Mouse (Mus musculus) heart, postnatal 25 days (tissue): ENCODE data around the gene Plekha4. TPM values are rescaled to one million over a fixed set of nuclear protein-coding genes. Genes with fewer than 3 reads are reported as not detected.

Experiments used
- DNase-seq: peaks from one replicate; pipeline ENCODE4 v3.0.0; 2022; ENCODE audit warnings: low spot score
- intact Hi-C: fragments of 180-260 bp; cut with DNase I; formaldehyde crosslinking; loops from one replicate; pipeline ENCODE4 v1.15.1; 2025
- total RNA-seq, 2 experiments: library from RNA; stranded (reverse); gene quantifications; 2 replicates each; pipeline ENCODE4 v1.2.3; 2021

The Plekha4 gene
- total RNA-seq, 2 experiments from 2014 or later, result 2.2 to 4.7 TPM

DNA sequence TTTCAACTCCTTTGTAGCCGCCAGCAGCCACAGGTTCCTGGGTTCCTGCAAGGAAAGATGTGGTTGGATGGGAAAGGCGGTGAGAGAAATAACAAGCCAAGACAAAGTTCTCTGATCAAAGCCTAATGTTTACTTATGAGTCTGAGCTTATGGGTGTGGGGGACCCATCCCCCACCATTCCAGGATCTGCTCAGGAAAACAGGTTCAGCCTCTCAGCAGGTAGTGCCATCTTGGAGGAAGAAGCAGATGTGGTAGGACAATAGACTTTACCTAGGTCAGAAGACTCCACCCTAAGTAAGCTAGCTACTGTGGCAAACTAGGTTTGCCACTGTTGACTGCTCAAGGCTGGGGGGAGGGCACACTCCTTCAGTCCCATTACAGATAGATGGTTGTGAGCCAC, 38.7 kb downstream of the Plekha4 start:
- DNase-seq, result no peak
- intact Hi-C loops, result no loop called here

DNA sequence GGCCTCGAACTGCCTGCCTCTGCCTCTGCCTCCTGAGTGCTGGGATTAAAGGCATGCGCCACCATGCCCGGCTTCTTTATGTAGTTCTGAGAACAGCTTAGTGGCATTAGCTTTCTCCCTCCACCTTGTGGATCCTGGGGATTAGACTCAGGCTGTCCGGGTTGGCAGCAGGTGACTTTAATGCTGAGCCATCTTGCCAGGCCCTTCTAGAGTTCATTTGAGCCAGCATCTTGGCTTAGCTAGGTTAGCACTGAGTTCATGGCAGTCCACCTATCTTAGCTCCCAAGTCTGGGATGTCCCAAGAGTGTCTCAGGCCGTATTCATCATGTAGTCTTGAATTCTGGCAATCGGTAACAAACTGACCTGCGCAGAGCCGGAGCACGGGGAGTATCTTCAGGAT, 39.3 kb downstream of the Plekha4 start:
- no peak for DNase-seq
- intact Hi-C loops, result no loop called here

DNA sequence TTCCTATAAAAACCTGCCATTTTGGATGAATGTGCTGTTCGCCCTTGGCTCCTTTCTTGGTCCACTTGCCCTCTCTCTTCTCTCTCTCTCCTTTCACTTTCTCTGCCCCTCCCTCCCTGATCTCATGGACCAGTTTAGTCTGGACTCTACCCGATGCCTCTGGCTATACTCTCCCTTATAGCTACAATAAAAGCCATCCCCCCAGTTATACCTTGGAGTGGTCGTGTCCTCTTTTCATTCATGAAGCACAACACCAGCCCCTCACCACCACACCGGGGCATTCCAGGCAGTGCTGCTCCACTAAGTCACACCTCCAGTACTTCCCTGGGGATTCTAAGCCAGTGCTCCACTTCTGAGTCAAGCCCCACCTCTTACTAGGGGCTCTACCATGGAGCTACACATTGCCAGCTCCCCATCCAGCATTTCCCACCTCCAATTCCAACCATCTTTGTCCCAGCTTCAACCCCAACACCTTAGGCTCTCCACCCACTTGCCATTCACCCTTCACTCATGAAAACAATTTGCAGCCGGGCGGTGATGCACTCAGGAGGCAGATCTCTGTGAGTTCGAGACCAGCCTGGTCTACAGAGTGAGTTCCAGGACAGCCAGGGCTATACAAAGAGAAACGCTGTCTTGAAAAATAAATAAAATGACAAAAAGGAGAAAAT, 41.1 kb downstream of the Plekha4 start:
- DNase-seq, result no peak

DNA sequence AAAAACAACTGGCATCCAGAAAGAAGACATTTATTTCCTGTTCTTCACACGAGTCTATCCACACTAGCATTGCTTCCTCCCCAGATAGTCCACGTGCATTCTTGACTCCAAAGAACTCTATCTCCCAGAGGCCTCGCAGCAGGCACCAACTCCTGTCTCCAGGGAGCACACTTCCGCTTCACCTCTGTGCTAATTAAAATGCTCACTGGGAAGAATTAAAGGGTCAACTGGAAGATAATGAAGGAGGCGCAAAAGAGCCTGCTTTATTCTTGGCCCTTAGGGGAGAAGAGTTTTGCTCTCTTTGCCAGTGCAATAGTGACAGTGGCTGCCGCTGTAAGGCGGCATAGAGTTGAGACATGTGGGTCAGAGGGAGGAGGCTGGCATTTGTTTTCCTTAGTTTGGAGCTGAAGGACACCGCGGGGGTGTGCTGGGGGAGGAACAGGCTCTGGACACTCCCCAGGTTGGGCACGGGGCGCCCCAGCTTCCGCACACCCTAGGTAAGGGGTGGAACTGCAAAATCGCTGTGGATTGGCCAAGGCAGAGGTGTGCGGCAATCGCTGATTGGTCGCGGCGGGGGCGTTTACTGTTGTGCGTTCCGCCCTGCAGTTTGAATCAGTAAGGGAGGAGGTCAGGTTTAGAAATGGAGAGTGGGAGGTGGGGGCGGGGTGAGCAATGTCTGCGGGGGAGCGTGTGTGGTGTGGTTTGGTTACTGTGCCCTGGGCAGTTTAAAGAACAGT, 41.8 kb downstream of the Plekha4 start:
- DNase-seq, result peak; percentile 85
- intact Hi-C loops, result no loop called here

More for the DNA sequence above, 41.1 kb downstream of the Plekha4 start:
- intact Hi-C loops, result no loop called here

DNA sequence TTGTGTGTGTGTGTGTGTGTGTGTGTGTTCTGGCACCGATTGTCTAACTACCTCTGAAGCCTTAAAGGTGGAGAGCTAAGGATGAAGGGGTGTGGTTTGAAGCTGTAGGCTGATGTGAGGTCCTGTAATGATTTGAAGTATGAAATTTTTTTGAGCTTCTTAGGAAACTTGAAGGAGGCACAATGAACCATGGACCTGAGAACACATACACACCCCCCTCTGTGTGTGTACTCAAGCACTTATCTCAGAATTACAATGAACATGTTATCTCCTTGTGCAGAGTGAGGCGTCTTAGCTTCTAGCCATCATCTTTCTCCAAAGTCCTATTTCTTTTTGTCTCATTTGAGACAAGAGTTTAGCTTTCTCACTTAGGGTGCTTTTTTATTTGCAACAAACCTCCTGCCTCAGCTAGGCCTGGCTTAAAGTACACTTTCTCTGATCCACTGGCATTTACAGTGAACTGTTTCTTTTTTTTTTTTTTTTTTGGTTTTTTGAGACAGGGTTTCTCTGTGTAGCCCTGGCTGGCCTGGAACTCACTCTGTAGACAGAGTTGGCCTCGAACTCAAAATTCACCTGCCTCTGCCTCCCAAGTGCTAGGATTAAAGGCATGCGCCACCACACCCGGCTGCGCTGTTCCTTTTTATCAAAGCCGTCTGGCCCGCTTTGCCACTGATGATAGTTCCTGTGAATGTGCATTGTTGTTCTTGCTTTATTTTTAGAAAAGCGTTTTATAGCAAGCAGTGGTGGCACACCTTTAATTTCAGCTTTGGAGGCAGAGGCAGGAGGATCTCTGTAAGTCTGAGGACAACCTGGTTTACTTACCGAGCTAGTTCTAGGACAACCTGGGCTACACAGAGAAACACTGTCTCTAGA, 42.7 kb downstream of the Plekha4 start:
- DNase-seq, result no peak
- intact Hi-C loops, result no loop called here

DNA sequence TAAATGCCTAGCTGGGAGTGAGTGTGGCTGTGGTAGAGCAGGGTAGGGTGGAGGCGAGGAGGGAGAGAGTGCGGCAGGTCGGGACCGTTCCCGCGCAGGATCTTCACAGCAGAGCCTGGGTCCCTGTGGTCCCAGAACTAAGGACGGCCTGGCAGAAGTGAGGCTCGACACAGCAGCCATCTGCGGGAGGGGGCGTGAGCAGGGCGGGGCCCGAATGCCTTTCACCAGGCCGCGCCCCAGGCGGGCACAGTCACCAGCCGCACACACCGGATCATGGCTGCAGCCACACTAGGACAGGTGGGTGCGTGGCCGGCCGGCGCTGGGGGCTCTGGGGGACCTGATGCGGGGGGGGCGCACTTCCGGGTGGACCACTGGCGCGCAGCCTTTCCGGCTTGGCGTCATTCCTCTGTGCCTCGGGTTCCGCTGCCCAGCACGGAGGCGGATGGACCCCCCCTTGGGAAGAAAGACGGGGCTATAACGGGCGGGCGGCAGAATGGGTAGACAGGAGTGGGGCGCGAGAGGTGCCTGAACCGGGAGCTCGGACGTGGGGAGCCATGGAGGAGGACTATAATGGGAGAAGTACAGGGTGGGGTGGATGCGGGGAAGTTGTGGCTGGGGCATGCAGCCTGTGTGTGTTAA, 44.1 kb downstream of the Plekha4 start, which contains the start of gene Bcat2:
Bcat2 (plus strand) TSS at position 51 of the 639 bp plus-strand sequence.
- peak; percentile 57 for DNase-seq
- intact Hi-C loops, result no loop called here

DNA sequence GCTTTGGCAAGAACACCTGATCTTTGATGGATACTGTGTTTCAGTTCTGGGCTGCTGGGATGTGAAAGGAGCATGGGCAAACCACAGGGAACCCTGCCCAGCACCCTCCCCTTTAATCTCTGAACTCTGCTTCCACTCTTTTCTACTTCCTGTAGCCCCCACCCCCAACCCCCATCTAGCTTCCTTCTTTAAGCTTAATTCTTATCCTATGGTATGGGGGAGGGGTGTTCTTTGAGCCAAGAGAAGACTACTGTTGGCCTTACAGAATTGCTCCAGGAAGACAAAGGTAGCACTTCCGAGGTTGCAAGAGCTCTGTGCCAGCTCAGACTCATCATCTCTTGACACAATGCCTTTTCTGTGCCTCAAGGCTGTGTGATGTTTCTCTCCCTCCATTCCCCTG, 45.8 kb downstream of the Plekha4 start:
- intact Hi-C loops, result no loop called here
- DNase-seq, result no peak

DNA sequence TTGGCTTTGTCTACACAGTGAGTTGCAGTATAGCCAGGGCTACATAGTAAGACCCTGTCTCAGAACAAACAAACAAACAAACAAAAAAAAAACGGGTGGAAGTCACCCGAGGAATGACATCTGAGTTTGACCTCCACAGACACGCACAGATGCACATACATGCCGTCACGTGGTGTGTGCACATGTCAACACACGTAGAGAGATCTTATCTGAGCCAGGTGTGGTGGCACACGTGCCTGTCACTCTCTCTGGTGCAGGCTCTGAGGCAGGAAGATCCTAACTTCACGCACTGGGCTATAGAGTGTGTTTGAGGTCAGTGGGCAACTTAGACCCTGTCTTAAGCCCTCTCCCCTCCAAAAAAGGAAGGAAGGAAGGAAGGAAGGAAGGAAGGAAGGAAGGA, 47.8 kb downstream of the Plekha4 start:
- no peak for DNase-seq
- intact Hi-C loops, result no loop called here

DNA sequence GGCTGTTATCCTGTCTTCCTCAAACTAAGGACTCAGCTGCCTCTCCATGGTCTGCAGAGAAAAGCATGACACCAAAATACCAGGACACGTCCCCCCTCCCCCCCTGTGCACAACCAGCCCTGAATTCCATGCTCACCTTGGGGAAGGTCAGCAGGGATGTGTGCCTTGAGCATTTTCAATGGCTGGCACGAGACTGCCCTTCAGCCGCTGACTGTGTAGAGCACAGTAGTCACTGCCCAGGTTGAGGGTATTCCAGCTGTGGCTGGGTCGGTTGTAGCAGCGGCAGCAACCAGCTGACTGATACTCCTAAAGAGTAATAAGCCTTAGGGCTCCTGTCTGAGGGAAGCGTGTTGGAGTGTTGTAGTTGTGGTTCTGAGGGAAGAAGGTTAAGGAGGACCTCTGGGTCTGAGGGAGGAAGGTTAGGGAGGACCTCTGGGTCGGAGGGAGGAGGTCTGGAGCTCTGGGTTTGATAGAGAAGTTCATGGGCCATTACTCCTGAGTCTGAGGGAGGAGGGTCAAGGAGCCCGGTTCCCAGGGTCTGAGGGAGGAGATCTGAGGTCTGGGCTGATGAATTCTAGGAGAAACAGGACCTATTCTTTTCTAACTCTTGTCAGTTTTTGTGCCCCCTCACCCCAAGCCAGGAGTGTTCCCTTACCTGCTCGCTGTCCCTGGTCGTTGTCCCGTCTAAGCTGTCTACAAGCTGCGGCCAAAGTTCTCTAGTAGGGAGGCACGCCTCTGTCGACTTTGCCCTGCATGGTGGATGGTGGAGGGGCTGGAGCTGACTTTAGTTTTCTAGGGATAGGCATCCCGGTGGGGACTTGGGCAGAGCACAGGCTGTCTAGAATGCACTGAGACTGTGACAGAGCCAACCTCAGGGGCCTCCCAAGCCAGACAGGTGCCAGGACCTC, 48.6 kb downstream of the Plekha4 start:
- no peak for DNase-seq

DNA sequence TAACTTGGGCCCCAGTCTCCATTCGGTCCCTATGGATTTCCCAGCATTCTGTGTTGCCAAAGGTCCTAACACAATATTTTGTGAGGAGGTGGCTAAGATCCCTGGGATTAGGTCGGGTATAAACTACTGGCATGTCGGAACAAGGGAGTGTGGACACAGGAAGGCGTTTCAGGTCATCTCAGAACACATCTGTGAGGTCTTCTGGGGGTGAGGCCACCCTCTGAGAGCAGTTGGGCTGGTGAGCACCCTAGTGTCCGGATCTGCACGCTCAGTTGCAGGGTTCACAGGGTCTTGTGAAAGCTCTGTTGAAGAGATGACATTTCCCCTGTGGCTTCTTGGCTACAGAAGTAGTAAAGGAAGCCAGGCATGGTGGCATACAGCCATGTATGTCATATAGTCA, 59.8 kb downstream of the Plekha4 start:
- intact Hi-C loops, result no loop called here
- DNase-seq, result no peak

More for the DNA sequence above, 48.6 kb downstream of the Plekha4 start:
- intact Hi-C loops, result no loop called here

DNA sequence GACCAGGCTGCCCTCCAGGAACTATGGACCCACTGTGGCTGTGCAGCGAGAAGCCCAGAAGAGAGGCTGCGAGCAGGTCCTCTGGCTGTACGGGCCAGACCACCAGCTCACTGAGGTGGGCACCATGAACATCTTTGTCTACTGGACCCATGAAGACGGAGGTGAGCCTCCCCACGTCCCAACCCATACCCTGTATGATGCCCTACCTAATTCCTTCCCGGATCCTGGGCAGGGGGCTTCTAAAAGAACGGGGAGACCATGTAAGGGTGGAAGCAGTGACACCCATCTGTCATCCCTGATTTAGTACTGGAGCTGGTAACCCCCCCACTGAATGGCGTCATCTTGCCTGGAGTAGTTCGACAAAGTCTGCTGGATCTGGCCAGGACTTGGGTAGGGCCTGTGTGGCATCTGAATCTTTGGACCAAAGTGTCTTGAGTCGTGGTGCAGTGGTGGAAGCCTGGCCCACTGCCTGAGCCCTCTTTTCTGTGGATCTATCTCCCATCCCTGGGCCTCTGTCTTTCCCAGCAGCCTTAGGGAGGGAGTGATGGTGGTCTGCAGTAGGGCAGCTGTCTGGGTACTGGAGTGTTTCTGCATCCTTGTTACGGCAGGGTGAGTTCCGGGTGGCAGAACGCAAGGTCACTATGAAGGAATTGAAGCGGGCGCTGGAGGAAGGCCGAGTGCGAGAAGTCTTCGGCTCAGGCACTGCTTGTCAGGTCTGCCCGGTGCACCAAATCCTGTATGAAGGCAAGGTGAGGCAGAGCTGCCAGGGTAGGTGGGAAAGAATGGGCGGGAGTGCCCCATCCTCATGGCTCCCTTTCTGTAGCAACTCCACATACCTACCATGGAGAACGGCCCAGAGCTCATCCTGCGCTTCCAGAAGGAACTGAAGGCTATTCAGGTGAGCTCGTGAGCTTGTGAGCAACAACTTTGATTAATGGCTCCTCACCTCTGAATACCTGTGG, 61.8 kb downstream of the Plekha4 start:
- intact Hi-C loops, result no loop called here
- DNase-seq, result no peak

DNA sequence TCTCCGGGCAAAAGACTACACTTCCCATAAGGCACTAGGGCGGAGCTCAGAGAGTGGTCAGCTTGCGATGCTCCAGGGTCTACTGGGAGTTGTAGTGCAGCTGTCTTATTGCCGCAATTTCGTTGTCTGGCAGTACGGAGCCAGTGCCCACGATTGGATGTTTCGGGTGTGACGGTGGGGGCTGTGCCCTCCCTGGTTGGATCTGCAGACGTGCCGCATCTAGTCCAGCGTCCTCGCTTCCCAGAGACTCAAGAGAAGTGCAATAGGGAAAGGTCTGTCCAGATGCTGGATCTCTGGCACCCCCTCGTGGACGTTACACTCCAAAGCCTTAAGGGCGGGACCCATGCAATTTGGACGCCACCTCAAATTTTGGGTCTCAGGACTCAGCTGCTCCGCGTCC, 63.0 kb downstream of the Plekha4 start:
- peak; percentile 96 for DNase-seq
- intact Hi-C loops, result no loop called here

DNA sequence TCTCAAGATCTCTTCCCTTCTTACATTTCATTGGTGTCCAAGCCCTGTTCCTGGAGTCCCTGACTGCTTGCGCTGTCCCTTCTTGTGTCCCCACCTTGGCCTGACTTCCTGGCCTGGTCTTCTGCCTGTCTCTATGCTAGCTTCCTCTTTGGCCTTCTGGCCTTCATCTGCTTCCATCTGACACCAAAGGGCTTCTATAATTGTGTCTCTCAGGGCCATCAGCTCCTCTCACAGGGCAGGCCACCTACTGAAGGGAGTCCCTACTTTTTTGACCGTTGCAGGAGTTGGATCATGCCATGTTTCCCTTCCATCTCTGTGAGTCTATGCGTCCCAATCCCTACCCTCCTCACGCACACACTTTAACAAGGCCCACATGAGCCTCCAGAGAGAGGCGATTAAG, 63.8 kb downstream of the Plekha4 start:
- no peak for DNase-seq
- intact Hi-C loops, result no loop called here

DNA sequence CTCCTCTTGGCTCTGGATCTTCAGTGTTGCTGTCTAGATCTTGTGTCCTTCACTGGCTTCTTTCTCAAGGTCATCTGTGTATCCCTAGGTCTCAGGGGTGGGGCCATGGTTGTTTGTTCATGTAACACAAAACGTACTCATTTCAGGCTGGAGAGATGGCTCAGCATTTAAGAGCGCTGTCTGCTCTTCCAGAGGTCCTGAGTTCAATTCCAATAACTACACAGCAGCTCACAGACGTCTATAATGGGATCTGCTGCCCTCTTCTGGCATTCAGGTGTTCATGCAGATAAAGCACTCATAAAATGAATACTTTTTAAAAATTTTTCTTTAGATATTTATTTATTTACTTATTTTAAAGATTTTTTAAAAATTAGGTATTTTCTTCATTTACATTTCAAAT, 64.7 kb downstream of the Plekha4 start:
- intact Hi-C loops, result no loop called here
- DNase-seq, result no peak

DNA sequence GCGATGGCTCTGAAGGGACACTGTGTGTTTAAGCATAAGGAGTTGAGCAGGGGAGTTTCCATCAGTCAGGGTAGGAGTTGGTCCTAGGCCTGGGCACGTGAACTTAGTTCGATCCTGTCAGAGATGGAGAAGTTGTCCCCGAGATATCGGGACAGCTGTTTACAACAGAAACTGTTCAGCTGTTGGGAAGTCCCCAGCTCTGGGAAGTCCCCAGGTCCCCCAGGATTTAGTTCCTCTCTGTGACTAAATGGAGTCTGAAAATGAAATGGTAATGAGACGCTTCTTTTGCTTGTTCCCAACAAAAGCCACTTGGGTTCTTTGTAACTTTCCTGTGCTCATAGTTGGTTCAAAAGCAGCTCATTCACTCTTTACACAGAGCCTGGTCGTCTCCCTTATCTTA, 65.8 kb downstream of the Plekha4 start:
- intact Hi-C loops, result loop anchor here (1.0 to 2.0 kb wide), 2 partner anchors 36 to 91 kb away; no protein-coding TSS in a partner anchor
- DNase-seq, result no peak

DNA sequence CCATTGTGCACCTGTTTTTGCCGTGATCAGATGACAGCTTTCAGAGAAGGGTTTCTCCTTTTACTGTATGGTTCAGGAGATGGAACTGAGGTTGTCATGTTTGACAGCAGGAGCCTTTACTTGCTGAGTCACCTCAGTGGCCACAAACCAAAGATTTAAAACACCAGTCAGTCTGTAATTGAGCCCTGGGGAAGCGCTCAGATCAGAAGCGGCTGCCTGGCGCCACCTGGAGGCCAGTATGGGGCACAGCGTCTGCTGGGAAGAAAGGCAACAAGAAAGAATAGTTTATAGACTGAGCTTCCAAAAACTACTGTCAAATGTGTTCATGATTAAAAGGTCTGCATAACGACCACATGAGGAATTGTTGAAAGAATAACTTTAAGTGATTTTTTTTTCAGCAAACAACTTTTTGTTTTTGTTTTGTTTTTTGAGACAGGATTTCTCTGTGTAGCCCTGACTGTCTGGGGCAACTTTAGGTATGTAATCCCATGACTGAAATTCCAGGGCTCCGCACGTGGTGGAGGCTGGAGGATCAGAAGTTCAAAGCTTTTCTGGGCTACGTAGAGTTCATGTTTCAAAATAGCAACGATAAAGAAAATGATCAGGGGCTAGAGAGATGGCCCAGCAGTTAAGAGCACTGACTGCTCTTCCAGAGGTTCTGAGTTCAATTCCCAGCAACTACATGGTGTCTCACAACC, 67.1 kb downstream of the Plekha4 start:
- DNase-seq, result no peak
- intact Hi-C loops, result loop anchor here (2.0 kb wide), 1 partner anchor 90 kb away; no protein-coding TSS in a partner anchor

DNA sequence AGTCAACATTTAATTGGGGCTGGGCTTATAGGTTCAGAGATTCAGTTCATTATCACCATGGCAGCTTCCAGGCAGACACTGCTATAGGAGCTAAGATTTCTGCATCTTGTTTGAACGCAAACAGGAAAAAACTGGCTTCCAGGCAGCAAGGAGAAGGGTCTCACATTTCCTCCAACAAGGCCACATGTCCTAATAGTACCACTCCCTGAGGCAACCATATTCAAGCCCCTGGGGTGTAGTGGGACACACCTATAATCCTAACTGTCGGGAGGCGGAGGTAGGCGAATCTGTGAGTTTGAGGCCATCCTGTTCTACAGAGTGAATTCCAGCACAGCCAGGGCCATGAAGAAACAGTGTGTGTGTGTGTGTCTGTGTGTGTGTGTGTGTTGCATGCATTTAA, 69.0 kb downstream of the Plekha4 start:
- DNase-seq, result no peak
- intact Hi-C loops, result loop anchor here (2.0 kb wide), 1 partner anchor 16 kb away; no protein-coding TSS in a partner anchor
